Mouse (Mus musculus) heart, postnatal 0 days (tissue): Measurements from ENCODE around the gene Ccdc65. TPM values are rescaled to one million over a fixed set of nuclear protein-coding genes. Genes with fewer than 3 reads are reported as not detected.

Experiments
- ATAC-seq: fragments of 200-750 bp; cut with Nextera tagmentation; 2 replicates; pipeline ENCODE4 v1.8.0; 2017; ENCODE audit warnings: low read depth, moderate number of reproducible peaks, moderate library complexity; ENCODE audit not compliant: insufficient read depth
- DNase-seq: peaks from one replicate; pipeline ENCODE4 v3.0.0-alpha.2; 2016; ENCODE audit warnings: low spot score
- H3K27ac ChIP-seq: fragments of 300-500 bp; sonication (generic); 2 replicates; pipeline ENCODE4 v1.5.1; 2014; ENCODE audit warnings: low read depth, mild to moderate bottlenecking
- H3K27me3 ChIP-seq: fragments of 300-500 bp; sonication (generic); 2 replicates; pipeline ENCODE4 v1.6.1; 2014; ENCODE audit warnings: low read length, mixed read lengths; ENCODE audit not compliant: control insufficient read depth, insufficient read depth
- H3K36me3 ChIP-seq: fragments of 300-500 bp; sonication (generic); replicated peaks from 2 replicates; pipeline ENCODE4 v1.6.1; 2014; ENCODE audit warnings: low read length, mixed read lengths; ENCODE audit not compliant: control insufficient read depth, insufficient read depth
- H3K4me1 ChIP-seq: fragments of 300-500 bp; sonication (generic); 2 replicates; pipeline ENCODE4 v1.6.1; 2014; ENCODE audit warnings: antibody characterized with exemption; ENCODE audit not compliant: control insufficient read depth, insufficient read depth
- H3K4me2 ChIP-seq: fragments of 300-500 bp; sonication (generic); 2 replicates; pipeline ENCODE4 v1.6.1; 2014; ENCODE audit warnings: low read depth, mild to moderate bottlenecking, low read length, moderate library complexity
- H3K4me3 ChIP-seq: fragments of 300-500 bp; sonication (generic); 2 replicates; pipeline ENCODE4 v1.5.1; 2014; ENCODE audit warnings: low read depth, low read length
- H3K9ac ChIP-seq: fragments of 300-500 bp; sonication (generic); replicated peaks from 2 replicates; pipeline ENCODE4 v1.6.1; 2014; ENCODE audit warnings: low read depth, low read length, mixed read lengths
- H3K9me3 ChIP-seq: fragments of 300-500 bp; sonication (generic); replicated peaks from 2 replicates; pipeline ENCODE4 v1.6.1; 2016; ENCODE audit warnings: low read length; ENCODE audit not compliant: control insufficient read depth
- CTCF ChIP-seq: IDR thresholded peaks from 2 replicates; pipeline ENCODE4 v1.5.1; 2016; ENCODE audit warnings: antibody characterized with exemption, control low read depth, low read depth
- EP300 ChIP-seq: IDR thresholded peaks from 2 replicates; pipeline ENCODE4 v1.6.1; 2016; ENCODE audit warnings: antibody characterized with exemption, low read depth
- whole genome bisulfite sequencing: fragments of 180-500 bp; shearing (Covaris S2); extraction: QIAGEN DNeasy Blood & Tissue Kit; methylation state at CpG from one replicate; pipeline ENCODE4 v1.1.7; 2014; 5-methylcytosine and 5-hydroxymethylcytosine counted together
- polyA plus RNA-seq: library from polyadenylated mRNA; unstranded; fragments of >200 nt; fragmentation: Nextera tagmentation; extraction: Ambion mirVana; gene quantifications from 2 replicates; pipeline ENCODE4 v1.2.1, GENCODE M21; 2015
- total RNA-seq: library from RNA; depleted of rRNA; stranded (reverse); fragments of >200 nt; gene quantifications from 2 replicates; pipeline ENCODE4 v1.2.3, GENCODE M21; 2014; ENCODE audit warnings: low replicate concordance

Ccdc65 gene
- total and polyA plus RNA-seq, 2 experiments from 2014 or later: 0.25 TPM; not detected in 1

DNA sequence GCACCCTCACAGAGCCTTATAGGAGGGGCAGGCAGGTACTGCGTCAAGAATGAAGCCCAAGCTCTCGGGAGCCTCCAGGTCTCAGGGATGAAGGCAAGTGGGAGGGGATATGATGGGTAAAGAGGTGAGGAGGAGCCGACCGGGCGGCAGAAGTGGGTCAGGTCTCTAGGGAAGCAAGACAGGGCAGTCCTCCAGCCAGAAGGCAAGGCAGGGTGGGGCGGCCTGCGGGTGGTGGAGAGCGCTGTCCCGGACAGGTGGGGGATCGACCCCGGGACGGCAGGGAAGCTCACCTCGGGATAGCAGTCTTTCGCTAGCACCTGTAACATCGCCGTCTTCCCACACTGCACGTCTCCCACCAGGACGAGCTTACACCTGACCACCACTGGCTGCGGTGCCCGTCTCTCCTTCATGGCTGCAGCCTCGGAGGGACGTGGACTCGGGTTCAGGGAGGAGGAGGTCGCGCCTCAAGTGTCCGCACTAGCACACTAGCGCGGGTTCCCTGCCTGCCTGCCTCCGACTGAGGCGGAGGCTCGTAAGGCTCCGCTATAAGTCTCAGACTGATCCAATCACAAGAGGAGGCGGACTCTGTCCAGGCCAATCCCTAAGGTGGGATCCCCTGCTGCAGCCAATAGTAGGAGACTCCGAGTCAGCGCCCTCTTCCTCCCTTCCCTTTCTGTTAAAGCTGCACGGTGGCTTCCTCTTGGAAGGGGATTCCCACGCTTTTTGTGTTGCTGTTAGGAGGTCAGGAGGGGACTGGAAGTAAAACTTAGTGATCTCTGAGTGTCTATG, 30.9 kb upstream of the Ccdc65 start, which contains the start of gene Rnd1:
Gene Rnd1 (minus strand): TSS at position 522 of the 789 bp plus-strand sequence.
- 0 out of 2 replicates have a peak, but pooled peaks have one; percentile 20 for TF ChIP-seq EP300
- no peak for TF ChIP-seq CTCF
- ATAC-seq: peak; percentile 95
- Histone ChIP-seq H3K27ac (no peak within 1 kb of the TSS), H3K4me1 (peaks cover 25% of the 10 kb centered on the region), H3K4me2 (peak within 1 kb of the TSS; percentile 66), H3K36me3 (no peaks in the 10 kb centered on the region), H3K4me3 (peak within 1 kb of the TSS; percentile 39), H3K9me3 (no peaks in the 10 kb centered on the region), H3K27me3 (peaks cover 24% of the 10 kb centered on the region), H3K9ac (no peak within 1 kb of the TSS)
- WGBS: under 1% methylated on average over 34 of the region's 37 CpGs
- DNase-seq: peak; percentile 90

DNA sequence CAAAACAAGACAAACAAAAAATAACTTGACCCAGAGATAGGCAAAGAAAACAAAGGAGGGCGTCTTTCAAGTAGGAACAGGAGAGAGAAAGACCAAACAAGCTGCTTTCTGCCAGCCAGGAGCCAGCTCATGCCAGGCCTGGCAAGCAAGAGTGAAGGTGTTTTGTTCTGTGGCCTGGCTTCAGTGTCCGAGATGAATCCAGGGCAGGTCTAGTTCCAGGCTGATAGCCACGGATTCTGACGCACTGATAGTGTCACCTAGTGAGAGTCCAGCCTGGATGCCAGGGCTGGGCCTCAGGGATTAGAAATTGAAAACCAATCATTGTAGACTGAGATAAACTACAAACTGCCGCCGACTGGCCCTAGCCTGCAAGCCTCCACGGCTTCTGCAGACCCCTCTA, 30.0 kb upstream of the Ccdc65 start:
- H3K4me2 ChIP-seq: no peak overlapping the region
- peaks cover 24% of the 10 kb centered on the region for H3K27me3 ChIP-seq
- H3K9ac ChIP-seq: no peak overlapping the region
- DNase-seq (no peak), ATAC-seq (no peak)
- no peak overlapping the region for H3K27ac ChIP-seq
- WGBS: 56% methylated on average over 7 of the region's 7 CpGs
- TF ChIP-seq EP300 (no peak), CTCF (no peak)
- no peaks in the 10 kb centered on the region for H3K9me3 ChIP-seq
- H3K36me3 ChIP-seq: no peaks in the 10 kb centered on the region
- peaks cover 17% of the 10 kb centered on the region for H3K4me1 ChIP-seq
- H3K4me3 ChIP-seq: no peak overlapping the region

DNA sequence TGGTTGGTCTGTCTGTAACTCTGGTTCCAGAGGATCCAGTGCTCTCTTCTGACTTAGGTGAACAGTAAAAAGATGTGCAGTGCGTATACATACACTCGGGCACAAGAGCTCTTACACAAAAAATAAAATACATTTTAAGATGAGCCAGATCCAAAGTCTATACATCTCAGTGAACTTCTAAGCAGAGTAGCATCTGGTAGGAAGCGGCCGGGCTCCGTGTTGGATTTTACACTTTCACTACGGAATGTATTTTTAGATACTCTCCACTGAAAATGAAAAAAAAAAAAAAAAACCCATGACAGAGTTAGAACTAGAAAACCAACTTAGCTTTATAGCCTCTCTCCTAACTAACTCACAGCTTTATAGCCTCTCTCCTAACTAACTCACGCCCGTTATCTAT, 27.3 kb upstream of the Ccdc65 start:
- Histone ChIP-seq H3K27ac (no peak overlapping the region), H3K9me3 (no peaks in the 10 kb centered on the region), H3K9ac (no peak overlapping the region), H3K4me2 (no peak overlapping the region), H3K36me3 (no peaks in the 10 kb centered on the region), H3K4me3 (no peak overlapping the region), H3K4me1 (peaks cover 13% of the 10 kb centered on the region), H3K27me3 (peaks cover 12% of the 10 kb centered on the region)
- DNase-seq: no peak
- ATAC-seq: no peak
- TF ChIP-seq CTCF: no peak
- TF ChIP-seq EP300: no peak
- WGBS: 65% methylated on average over 8 of the region's 8 CpGs

DNA sequence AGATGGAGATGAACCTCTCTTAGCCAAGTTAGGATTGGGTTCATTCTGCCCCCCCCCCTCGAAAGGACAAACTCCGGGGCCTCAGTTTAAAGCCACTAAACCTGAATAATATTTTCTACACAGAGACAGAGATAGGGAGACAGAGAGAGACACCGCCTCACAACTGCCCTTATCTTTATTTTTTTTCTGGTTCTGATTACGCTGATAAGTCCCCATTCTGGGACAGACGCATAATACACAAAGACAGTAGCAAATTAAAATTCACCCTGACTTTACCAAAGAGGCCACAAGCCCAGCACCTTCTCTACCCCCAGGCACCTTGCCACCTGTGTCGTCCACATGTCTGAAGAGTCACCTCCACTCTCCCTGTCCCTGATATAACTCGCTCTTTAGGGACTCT, 26.4 kb upstream of the Ccdc65 start:
- Histone ChIP-seq H3K9me3 (no peaks in the 10 kb centered on the region), H3K4me2 (no peak overlapping the region), H3K27me3 (peaks cover 2% of the 10 kb centered on the region; the same call in 1 of the 2 replicates), H3K27ac (no peak overlapping the region), H3K9ac (no peak overlapping the region), H3K36me3 (no peaks in the 10 kb centered on the region), H3K4me1 (peaks cover 5% of the 10 kb centered on the region), H3K4me3 (no peak overlapping the region)
- 72% methylated on average over 7 of the region's 7 CpGs for WGBS
- no peak for TF ChIP-seq CTCF
- TF ChIP-seq EP300: no peak
- DNase-seq: no peak
- ATAC-seq: no peak

DNA sequence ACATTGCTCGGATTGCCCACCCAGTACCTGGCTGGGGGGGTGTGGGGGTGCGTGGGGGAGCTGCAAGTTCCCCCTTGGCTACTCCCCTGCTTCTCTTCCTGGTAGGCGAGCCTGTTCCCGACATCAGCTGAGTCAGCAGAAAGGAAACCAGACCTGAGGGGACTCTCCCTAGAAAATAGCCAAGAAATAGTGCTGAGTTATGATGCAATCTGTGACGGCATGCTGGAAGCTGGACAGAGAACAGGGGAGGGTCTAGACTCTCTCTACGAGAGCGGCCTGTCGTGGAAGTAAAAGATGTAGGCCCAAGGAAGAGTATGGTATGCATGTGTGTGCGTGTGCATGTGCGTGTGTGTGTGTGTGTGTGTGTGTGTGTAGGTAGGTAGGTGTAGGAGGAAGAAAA, 24.8 kb upstream of the Ccdc65 start:
- TF ChIP-seq EP300 (no peak), CTCF (no peak)
- Histone ChIP-seq H3K36me3 (no peaks in the 10 kb centered on the region), H3K27me3 (no peaks in the 10 kb centered on the region), H3K9me3 (no peaks in the 10 kb centered on the region), H3K4me3 (no peak overlapping the region), H3K4me1 (no peaks in the 10 kb centered on the region), H3K9ac (no peak overlapping the region), H3K27ac (no peak overlapping the region), H3K4me2 (no peak overlapping the region)
- DNase-seq (no peak), ATAC-seq (no peak; the same call in 1 of the 2 replicates)
- 46% methylated on average over 10 of the region's 10 CpGs for WGBS
